Mouse (Mus musculus): ENCODE results near the gene Supt3. TPM values are rescaled to one million over a fixed set of nuclear protein-coding genes. Genes with fewer than 3 reads are reported as not detected.

Gene Supt3
- polyA plus RNA-seq (2015; fragmentation: Nextera tagmentation; extraction: Ambion mirVana) = 18.8 and 19.2 TPM in 2 replicates

GRCm38 (mm10) chr17:44776738-44777270, at the start of gene Supt3:
Supt3 (plus strand) TSS chr17:44777152.
- Histone ChIP-seq H3K4me3 (peak within 1 kb of the TSS; percentile 79), H3K27me3 (no peaks in the 10 kb centered on the region), H3K9me3 (no peaks in the 10 kb centered on the region), H3K9ac (peak within 1 kb of the TSS; percentile 87), H3K27ac (peak within 1 kb of the TSS; percentile 94), H3K4me2 (peak within 1 kb of the TSS; percentile 73), H3K36me3 (no peaks in the 10 kb centered on the region), H3K4me1 (peaks cover 9% of the 10 kb centered on the region; the same call in 1 of the 2 replicates)
- WGBS = 1% methylated on average over 40 of the region's 40 CpGs
- peak; percentile 90 for ATAC-seq (ENCODE audit: insufficient number of reproducible peaks, low FRiP score, low TSS enrichment, low read depth)

DNA sequence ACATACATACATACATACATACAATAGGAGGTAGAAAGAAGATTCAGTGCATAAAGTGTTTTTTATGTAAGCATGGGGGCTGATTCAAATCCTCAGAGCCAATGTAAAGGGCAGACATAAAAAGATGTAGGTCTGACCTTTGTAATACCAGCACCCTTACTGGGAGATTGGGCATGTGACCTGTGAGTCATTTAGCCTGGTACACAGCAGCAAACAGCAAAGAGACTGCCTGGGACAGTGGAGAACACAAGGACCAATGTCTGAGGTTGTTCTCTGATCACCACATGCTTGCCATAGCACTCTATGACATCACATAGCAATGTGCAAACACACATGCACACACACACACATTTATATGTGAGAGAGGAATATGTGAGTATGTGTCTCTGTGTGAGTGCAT, 49.3 kb upstream of the Supt3 start:
- Histone ChIP-seq H3K36me3 (no peaks in the 10 kb centered on the region), H3K9me3 (no peaks in the 10 kb centered on the region), H3K27ac (no peak overlapping the region), H3K4me1 (peaks cover 10% of the 10 kb centered on the region), H3K9ac (no peak overlapping the region), H3K4me2 (no peak overlapping the region), H3K4me3 (no peak overlapping the region), H3K27me3 (0 out of 2 replicates have a peak, but pooled peaks cover 20% of the 10 kb centered on the region)
- no peak for ATAC-seq (ENCODE audit: insufficient number of reproducible peaks, low FRiP score, low TSS enrichment, low read depth)

GRCm38 (mm10) chr17:44728464-44728863, 48.5 kb upstream of the Supt3 start:
- Histone ChIP-seq H3K27me3 (peaks cover 25% of the 10 kb centered on the region), H3K4me2 (no peak overlapping the region), H3K36me3 (no peaks in the 10 kb centered on the region), H3K9ac (no peak overlapping the region), H3K9me3 (no peaks in the 10 kb centered on the region), H3K4me3 (no peak overlapping the region), H3K4me1 (peaks cover 10% of the 10 kb centered on the region), H3K27ac (no peak overlapping the region)
- WGBS = 55% methylated on average over 2 of the region's 2 CpGs
- ATAC-seq (ENCODE audit: insufficient number of reproducible peaks, low FRiP score, low TSS enrichment, low read depth) = no peak

DNA sequence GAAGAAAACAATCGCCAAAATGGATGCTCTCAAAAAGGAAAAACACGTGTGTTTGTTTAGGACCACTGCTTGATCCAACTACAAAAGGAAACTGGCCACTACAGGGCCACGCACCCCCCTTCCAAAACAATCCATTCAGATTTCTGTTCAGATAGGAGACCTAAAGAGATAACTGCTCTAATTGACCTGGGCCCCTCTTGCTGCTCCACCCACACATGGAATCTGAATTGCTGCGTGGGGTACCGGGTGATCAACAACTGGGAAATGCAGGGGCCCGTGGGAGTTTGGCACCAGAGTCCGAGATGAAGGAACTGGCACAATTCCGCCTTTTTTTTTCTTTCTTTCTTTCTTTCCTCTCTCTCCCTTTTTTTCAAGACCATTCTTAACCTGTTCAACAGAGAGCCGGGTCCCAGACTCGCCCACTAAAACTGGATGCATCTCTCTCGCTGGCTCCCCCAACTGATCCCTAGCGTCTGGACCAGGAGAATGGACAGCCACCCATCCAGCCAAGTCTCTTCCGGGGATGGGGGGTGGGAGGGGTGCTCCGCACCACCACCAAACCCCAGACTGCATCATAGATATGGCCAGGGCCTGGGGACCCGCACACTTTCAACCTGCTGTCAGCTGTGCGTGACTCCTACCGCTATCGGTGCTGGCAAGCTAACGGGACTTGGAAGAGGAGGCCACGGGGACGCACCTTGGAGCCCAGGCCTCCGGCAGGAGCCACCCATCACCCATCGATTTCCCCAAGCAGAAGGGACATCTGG, 43.2 kb upstream of the Supt3 start:
- Histone ChIP-seq H3K27me3 (peaks cover 41% of the 10 kb centered on the region), H3K36me3 (no peaks in the 10 kb centered on the region), H3K9me3 (no peaks in the 10 kb centered on the region), H3K4me2 (peak overlapping the region; percentile 92), H3K27ac (peak overlapping the region; percentile 78; the same call in 1 of the 2 replicates), H3K9ac (peak overlapping the region; percentile 59; the same call in 1 of the 2 replicates), H3K4me3 (peak overlapping the region; percentile 60), H3K4me1 (peaks cover 37% of the 10 kb centered on the region)
- WGBS = 6% methylated on average over 23 of the region's 23 CpGs
- no peak for ATAC-seq (ENCODE audit: insufficient number of reproducible peaks, low FRiP score, low TSS enrichment, low read depth)

GRCm38 (mm10) chr17:44734501-44735222, 42.3 kb upstream of the Supt3 start:
- Histone ChIP-seq H3K27ac (peak overlapping the region; percentile 78), H3K36me3 (no peaks in the 10 kb centered on the region), H3K9ac (peak overlapping the region; percentile 59), H3K4me2 (peak overlapping the region; percentile 92), H3K4me3 (peak overlapping the region; percentile 60), H3K27me3 (peaks cover 51% of the 10 kb centered on the region), H3K4me1 (peaks cover 42% of the 10 kb centered on the region), H3K9me3 (no peaks in the 10 kb centered on the region)
- no peak for ATAC-seq (ENCODE audit: insufficient number of reproducible peaks, low FRiP score, low TSS enrichment, low read depth)
- WGBS = 2% methylated on average over 48 of the region's 48 CpGs

DNA sequence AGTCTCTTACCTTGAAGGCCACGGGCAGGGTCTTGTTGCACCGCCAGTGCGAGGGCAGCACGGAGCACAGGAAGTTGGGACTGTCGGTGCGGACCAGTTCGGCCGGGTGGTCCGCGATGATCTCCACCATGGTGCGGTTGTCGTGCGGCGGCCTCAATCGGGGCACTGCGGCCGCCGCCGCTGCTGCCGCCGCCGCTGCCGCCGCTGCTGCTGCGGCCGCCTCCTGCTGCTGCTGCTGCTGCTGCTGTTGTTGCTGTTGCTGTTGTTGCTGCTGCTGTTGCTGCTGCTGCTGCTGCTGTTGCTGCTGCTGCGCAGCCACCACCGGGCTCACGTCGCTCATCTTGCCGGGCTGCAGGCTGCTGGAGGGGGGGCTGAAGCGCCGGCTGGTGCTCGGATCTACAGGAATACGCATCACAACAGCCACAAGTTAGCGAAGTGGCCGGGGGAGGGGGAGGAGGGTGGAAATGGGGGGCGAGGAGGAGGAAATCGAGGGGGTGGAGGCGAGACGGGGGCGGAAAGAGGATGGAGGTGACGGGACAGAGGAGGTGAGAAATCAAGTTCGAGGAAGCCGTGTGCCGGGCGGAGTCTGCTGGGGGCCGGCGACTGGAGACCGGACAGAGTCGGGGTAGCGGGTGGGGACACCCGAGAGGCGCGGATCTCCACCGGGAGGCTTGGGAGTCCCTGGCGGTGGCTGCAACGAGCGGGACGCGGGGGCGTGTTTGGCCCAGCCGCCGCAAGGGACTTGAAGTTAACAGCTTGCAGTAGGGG, 41.5 kb upstream of the Supt3 start:
- H3K27me3 ChIP-seq = peaks cover 53% of the 10 kb centered on the region
- peak overlapping the region; percentile 59 for H3K9ac ChIP-seq
- peak overlapping the region; percentile 92 for H3K4me2 ChIP-seq
- H3K27ac ChIP-seq = peak overlapping the region; percentile 78
- 0 out of 2 replicates have a peak, but pooled peaks have one; percentile 3 for ATAC-seq (ENCODE audit: insufficient number of reproducible peaks, low FRiP score, low TSS enrichment, low read depth)
- under 1% methylated on average over 62 of the region's 64 CpGs for WGBS
- no peaks in the 10 kb centered on the region for H3K36me3 ChIP-seq
- H3K4me1 ChIP-seq = peaks cover 42% of the 10 kb centered on the region
- H3K9me3 ChIP-seq = no peaks in the 10 kb centered on the region
- peak overlapping the region; percentile 60 for H3K4me3 ChIP-seq

DNA sequence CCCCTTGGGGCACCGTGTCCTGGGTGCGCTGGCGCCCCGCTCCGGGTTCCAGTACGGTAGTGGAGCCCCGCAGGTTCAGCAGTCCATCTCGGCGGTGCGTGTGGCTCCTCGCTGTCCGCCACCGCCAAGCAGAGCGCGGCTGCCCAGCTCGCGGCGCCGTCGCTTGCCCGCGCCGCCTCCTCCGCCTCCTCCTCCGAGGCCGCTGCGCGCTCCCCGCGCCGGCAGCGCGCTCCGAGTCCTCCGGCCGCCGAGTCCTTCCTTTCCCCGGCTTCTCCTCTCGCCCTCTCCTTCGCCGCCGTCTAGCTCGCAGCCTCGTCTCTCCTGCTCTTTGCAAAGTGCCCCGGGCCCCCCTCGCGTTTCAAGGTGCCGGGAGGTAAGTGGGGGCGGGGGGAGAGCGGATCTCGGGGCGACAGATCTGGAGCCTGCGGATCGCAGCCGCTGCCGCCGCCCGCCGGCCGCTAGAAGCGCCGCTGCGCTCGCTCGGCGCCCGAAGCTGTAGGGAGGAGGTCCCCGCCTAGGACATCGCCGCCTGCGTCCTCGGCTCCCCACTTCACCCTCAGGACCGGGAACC, 40.9 kb upstream of the Supt3 start:
- under 1% methylated on average over 73 of the region's 73 CpGs for WGBS
- H3K27me3 ChIP-seq = peaks cover 60% of the 10 kb centered on the region

GRCm38 (mm10) chr17:44737275-44738120, 39.5 kb upstream of the Supt3 start:
- H3K36me3 ChIP-seq = no peaks in the 10 kb centered on the region
- peaks cover 42% of the 10 kb centered on the region for H3K4me1 ChIP-seq
- peaks cover 57% of the 10 kb centered on the region for H3K27me3 ChIP-seq
- no peaks in the 10 kb centered on the region for H3K9me3 ChIP-seq
- peak overlapping the region; percentile 92 for H3K4me2 ChIP-seq
- WGBS = 2% methylated on average over 33 of the region's 33 CpGs
- H3K4me3 ChIP-seq = peak overlapping the region; percentile 60
- peak overlapping the region; percentile 40; the same call in 1 of the 2 replicates for H3K27ac ChIP-seq
- H3K9ac ChIP-seq = no peak overlapping the region
- 0 out of 2 replicates have a peak, but pooled peaks have one; percentile 41 for ATAC-seq (ENCODE audit: insufficient number of reproducible peaks, low FRiP score, low TSS enrichment, low read depth)

More for the DNA sequence above, 40.9 kb upstream of the Supt3 start:
- H3K27ac ChIP-seq = peak overlapping the region; percentile 78
- H3K4me2 ChIP-seq = peak overlapping the region; percentile 92
- peaks cover 42% of the 10 kb centered on the region for H3K4me1 ChIP-seq
- no peaks in the 10 kb centered on the region for H3K36me3 ChIP-seq
- H3K9ac ChIP-seq = peak overlapping the region; percentile 59
- peak overlapping the region; percentile 60 for H3K4me3 ChIP-seq
- peak; percentile 45 for ATAC-seq (ENCODE audit: insufficient number of reproducible peaks, low FRiP score, low TSS enrichment, low read depth)
- H3K9me3 ChIP-seq = no peaks in the 10 kb centered on the region

DNA sequence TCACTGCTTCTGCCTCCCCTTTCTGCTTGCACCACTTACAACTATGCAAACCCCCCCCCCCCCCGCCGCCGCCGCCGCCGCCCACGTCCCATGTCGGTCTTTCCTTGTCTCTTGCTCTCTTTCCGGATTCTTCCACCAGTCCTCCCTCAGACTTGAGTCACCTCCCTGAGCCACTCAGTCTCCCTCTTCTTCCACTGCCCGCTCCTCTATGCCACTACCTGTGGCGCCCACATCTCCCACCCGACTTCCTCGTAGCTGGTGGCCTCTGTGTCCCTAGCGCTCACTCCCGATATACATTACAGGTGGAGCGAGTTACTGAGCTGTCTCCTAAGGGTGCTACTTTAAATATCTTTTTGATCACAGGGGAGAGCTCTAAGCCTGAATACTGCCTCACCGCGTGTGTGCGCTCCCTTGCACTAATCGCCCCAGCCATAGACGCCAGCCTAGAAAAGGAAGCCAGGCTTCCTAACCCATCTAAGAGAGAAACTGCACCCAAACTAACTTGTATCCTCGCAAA, 38.8 kb upstream of the Supt3 start:
- H3K36me3 ChIP-seq = no peaks in the 10 kb centered on the region
- peak overlapping the region; percentile 60 for H3K4me3 ChIP-seq
- WGBS = 6% methylated on average over 17 of the region's 22 CpGs
- H3K9me3 ChIP-seq = no peaks in the 10 kb centered on the region
- H3K9ac ChIP-seq = no peak overlapping the region
- peak overlapping the region; percentile 92 for H3K4me2 ChIP-seq
- H3K4me1 ChIP-seq = peaks cover 42% of the 10 kb centered on the region
- no peak for ATAC-seq (ENCODE audit: insufficient number of reproducible peaks, low FRiP score, low TSS enrichment, low read depth)
- peak overlapping the region; percentile 40; the same call in 1 of the 2 replicates for H3K27ac ChIP-seq
- peaks cover 54% of the 10 kb centered on the region for H3K27me3 ChIP-seq

DNA sequence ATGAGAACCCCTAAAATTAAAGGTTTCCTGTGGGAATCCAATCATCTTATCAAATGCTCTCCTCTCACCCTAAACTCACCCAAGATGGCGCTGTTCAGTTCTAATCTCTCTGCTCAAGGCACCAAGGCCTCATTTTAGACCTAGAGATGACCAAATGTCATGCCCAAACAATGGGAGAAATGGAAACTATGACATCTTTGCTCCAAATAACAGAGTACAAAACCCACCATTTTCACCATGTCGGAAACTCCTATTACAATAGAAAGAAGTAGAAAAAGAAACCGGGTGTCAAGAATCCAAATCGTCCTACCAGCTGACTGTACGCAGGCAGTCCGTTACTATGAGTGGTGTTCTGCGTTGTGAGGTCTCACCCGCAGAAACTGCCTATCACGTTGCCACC, 34.7 kb upstream of the Supt3 start:
- peaks cover 17% of the 10 kb centered on the region for H3K4me1 ChIP-seq
- H3K9me3 ChIP-seq = no peaks in the 10 kb centered on the region
- ATAC-seq (ENCODE audit: insufficient number of reproducible peaks, low FRiP score, low TSS enrichment, low read depth) = no peak
- H3K27ac ChIP-seq = no peak overlapping the region
- H3K36me3 ChIP-seq = no peaks in the 10 kb centered on the region
- H3K27me3 ChIP-seq = peaks cover 33% of the 10 kb centered on the region
- no peak overlapping the region for H3K4me3 ChIP-seq
- WGBS = 85% methylated on average over 9 of the region's 9 CpGs
- H3K4me2 ChIP-seq = no peak overlapping the region
- no peak overlapping the region for H3K9ac ChIP-seq

Data from limb, embryonic 15.5 days (tissue).